Mouse (Mus musculus) frontal cortex, postnatal 36 days (tissue): ENCODE data around the gene Sez6l.

Experiments used
- DNase-seq, 2 experiments: peaks; one replicate each; pipeline ENCODE4 v3.0.0; 2022; ENCODE audit warnings: low spot score in 2 of 2

The Sez6l gene

GRCm38 (mm10) chr5:112389352-112389751 is 187.6 kb downstream of the Sez6l start:
- DNase-seq: peak in 1 of 2 experiments; percentile 53

DNA sequence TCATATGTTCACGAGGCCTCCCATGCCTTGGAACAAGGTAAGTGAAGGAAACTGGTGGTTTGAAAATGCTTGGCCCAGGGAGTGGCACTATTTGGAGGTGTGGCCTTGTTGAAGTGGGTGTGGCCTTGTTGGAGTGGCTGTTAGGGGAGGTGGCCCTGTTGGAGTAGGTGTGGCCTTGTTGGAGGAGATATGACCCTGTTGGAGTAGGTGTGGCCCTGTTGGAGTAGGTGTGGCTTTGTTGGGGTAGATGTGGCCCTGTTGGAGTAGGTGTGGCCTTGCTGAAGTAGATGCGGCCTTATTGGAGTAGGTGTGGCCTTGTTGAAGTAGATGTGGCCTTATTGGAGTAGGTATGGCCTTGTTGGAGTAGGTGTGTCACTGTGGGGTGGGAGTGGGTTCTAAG is 191.0 kb downstream of the Sez6l start:
- no peak for DNase-seq

DNA sequence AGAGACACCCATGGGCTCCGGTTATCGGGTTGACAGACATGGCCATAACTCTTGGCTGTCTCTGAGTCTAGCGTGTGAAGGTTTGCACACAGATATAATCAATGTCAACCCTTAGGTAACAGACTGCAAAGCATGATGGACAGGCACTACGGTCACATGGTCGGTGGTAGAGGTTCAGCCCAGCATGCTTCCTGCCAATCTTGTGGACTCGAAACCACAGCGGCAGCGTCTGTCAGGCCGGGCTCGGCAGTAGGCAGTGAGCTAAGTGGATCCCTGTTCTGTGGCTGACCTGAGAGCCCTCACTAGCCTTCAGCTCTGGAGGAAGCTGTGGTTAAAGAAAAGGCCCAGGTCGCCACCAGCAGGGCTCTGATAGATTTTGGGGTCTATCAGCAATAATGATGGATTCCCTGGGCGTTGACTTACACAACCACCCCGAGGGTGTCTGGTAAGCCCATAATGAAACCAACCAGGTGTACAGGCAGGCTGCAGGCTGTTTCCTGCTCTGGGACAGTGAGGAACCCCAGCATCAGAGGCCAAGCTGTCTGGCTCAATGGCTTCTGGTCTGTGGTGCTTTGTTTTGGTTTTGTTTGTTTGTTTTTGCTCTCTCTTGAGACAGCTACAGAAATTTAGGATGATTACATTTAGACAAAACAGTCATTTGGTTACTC is 192.0 kb downstream of the Sez6l start:
- DNase-seq: no peak

- DNase-seq: peak in 1 of 2 experiments; percentile 67
Observed at GRCm38 (mm10) chr5:112382641-112383330, 194.2 kb downstream of the Sez6l start.

DNA sequence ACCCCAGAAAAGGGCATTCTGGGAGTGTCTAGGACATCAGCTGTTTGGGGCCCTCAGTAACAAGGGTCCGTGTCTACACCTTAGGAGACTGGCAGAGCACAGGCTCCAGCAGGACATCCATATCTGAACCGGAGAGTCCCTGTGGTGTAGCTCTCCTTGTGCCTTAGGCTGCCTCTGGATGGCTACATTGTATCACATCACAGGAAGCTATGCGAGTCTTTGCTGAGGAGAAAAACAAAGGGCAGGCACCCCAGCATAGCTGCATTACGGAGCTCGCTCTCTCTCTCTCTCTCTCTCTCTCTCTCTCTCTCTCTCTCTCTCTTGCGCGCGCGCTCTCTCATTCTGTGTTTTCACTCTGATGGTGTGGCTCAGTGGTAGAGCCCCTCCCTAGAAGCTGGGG is 194.9 kb downstream of the Sez6l start:
- no peak for DNase-seq

GRCm38 (mm10) chr5:112381154-112381553 is 195.8 kb downstream of the Sez6l start:
- DNase-seq: no peak

- no peak for DNase-seq
Observed at GRCm38 (mm10) chr5:112378716-112379115, 198.3 kb downstream of the Sez6l start.

DNA sequence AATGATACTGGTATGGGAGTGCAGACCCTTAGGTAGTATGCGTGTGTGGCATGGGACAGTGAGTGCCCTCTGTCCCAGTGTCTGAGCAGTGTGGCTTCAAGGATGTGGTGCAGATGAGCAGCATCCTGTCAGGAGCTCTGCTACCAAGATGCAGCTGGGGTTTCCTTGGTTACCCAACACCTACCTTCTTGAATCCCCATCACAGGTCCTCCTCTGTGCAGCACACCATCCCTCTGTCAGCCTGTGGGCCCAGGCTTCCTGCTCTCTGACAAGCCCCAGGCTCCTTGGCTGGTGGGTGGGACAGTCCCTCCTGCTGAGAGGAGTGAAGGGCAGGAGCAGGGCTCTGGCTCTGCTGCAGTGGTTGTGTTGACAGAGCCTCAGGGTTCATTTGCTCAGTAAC is 199.6 kb downstream of the Sez6l start:
- no peak for DNase-seq

DNA sequence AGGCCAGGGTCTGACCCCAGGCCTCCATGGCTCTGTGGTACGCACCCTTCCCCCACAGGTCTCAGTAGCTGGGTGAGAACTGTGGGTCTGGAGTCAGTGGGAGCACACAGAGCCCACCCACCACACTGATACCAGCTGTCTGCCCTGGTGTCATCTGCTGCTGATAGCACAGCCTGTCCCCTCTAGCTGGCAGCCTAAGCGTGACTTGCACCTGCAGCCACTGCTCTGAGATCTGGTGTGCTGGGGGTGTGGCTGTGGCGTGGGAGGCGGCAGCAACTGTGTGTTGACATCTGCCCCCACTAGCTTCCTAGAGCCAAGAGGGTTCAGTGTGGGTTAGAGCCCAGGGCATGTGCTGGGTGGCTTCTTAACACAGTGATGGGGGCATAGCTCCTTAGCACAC is 200.9 kb downstream of the Sez6l start:
- DNase-seq: no peak

DNA sequence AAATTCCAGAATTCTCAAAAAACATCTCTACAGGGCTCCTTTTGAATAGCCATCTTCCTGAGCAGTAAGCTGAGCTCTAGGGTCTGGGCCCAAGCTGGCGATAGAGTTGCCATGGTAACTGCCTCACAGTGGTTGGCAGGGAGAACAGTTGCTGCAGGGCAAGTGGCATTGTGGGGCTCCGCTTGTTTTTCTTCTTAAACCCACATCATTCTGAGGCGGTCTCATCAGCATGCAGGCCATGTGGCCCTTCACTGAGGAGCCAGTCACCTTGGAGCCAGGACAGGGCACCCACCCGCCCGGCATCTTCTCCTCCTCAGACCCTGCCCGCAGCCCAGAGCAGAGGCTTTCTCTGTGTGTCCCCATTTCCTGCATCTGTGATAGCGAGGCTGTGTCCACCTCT is 205.1 kb downstream of the Sez6l start:
- peak; percentile 70 to 84 for DNase-seq

- DNase-seq: no peak
Observed at GRCm38 (mm10) chr5:112370236-112370813, 206.7 kb downstream of the Sez6l start.

DNA sequence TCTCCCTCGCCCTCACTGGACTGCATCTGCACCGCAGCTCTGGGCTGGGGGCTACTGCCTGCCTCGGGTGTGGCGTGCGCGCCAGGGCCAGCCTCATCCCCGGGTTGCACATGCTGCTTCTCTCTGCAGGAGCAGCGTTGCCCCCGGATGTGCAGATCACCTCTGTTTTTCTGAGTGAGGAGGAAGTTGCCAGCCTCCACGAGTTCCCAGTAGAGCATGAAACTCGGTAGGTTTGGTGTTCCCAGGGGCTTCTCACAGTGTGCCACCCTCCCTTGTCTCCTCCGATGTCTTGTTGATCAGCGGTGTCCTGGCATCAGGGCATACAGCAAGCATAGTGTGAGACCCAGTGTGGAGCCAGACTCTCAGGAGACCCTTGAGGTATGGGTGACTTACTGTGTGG is 207.7 kb downstream of the Sez6l start:
- DNase-seq: no peak
